Mouse (Mus musculus) monocyte, adult 2 months (primary cell): ENCODE data around the gene Zfp185.
"Not testable (repeated sequence)": the region's sequence is repeated elsewhere in the genome, so short reads cannot be mapped to it uniquely, and the experiment has no call there.

Experiments
- DNase-seq, 2 experiments: peaks; one replicate each; pipeline ENCODE4 v3.0.0; 2022; ENCODE audit warnings: low spot score in 2 of 2, low read depth in 1 of 2

Zfp185 gene

DNA sequence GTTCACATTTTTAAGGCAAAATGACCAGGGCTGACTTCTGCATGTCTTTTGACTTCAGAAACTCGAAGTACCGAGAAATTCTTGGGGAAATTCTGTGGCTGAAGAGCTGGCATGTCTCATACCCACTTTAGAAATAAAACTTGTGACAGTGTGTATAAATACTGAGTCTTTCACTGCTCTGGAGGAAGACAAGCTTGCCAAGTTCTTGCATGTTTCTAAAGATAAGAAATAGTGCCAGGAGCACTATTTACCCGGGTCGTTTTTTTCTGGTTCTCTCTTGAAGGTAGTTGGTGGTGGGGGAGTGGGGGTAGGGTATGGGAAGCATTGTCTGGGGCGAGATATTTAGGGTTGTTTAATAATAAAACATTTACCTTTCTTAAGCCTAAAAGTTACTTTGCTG lies 75.2 kb downstream of the Zfp185 start:
- DNase-seq = no peak

GRCm38 (mm10) chrX:73063512-73064414 lies 76.6 kb downstream of the Zfp185 start:
- DNase-seq = no peak

DNA sequence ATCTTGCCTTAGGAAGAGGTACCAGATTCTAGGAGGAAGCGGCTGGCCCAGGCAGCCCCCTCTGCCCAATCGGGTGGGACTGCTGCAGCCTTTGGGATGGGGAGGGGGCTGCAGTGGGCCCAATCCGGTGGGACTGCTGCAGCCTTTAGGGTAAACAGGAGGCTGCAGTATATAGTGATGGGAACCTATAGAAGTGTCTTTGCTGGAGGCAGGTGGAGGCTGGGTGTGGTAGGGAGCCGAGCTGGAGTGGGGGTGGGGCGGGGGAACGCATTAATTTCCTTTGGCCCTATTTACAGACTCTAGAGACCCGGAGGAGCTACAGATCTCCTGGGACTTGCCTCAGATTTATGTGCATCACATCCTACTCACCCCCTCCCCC lies 77.3 kb downstream of the Zfp185 start, which contains the start of gene Pnma3:
Gene Pnma3, plus strand, starts transcription at position 373 of the 379 bp plus-strand sequence.
- no peak for DNase-seq

DNA sequence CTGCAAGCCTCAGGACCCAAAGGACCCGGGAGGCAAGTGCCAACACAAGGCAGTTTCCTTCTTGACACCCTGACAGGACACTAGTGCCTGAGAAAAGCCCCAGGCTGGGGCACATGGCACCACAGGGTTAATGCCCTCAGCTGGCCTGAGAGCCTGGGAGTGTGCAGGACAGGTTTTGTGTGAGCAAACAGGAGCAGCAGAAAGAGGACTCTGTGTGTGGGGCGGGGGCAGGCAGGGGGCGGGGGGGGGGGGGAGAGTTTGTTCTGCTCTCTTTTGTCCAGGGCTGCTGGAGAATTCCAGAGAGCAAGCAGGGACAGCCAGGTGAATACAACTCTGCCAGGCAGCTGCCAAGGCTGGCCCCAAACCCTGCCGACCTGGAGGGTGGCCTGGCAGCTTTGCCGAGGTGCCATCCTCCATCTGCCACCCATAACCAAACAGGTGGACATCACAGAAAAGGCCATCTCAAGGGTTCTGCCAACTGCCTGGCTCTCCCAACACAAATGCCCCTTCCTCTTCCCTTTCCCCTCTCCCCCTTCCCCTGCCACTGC lies 79.7 kb downstream of the Zfp185 start:
- not testable (repeated sequence) for DNase-seq
